ENCODE assay signal across 8 mouse cellular contexts in genomic region chrX:135743056-135743355, GRCm38 (mm10). TPM values are rescaled to one million over a fixed set of nuclear protein-coding genes. Genes with fewer than 3 reads are reported as not detected.
DNase-seq lines count a peak whose midpoint lies in the region; ATAC-seq and TF ChIP-seq lines count a peak whose summit lies in the region.

No protein-coding gene starts in this region.

- TF ChIP-seq EP300 in MEL (IDR thresholded peaks at IDR 0.05; ENCODE audit: low read depth in 1 of 2, low read length in 2 of 2): no peak

- peaks cover 9% of the 10 kb centered on the region for H3K79me2 ChIP-seq in MEL (ENCODE audit: control insufficient read depth, insufficient read depth, low read length, poor library complexity)

- H3K36me3 ChIP-seq in heart, embryonic 14.5 days (ENCODE audit: control insufficient read depth, insufficient read depth, low read length): peaks cover 20% of the 10 kb centered on the region; the same call in 1 of the 2 replicates
- peaks cover 3 to 11% of the 10 kb centered on the region in 2 experiments for H3K36me3 ChIP-seq in MEL (ENCODE audit: control insufficient read depth in 1 of 2, insufficient read depth in 2 of 2, low read length in 2 of 2)
- H3K36me3 ChIP-seq in forebrain, embryonic 15.5 days: no peaks in the 10 kb centered on the region

- H3K4me3 ChIP-seq in heart, embryonic 14.5 days (ENCODE audit: control insufficient read depth in 1 of 2, insufficient read depth in 1 of 2, low read depth in 1 of 2, low read length in 2 of 2): peak overlapping the region; percentile 67 to 76
- peak overlapping the region; percentile 93 to 97 for H3K4me3 ChIP-seq in MEL (ENCODE audit: control insufficient read depth in 1 of 2, insufficient read depth in 1 of 2, low read depth in 2 of 2, low read length in 2 of 2)
- H3K4me3 ChIP-seq in forebrain, embryonic 15.5 days: peak overlapping the region; percentile 67

- H3K9ac ChIP-seq in heart, embryonic 14.5 days (ENCODE audit: low read length): peak overlapping the region; percentile 80
- peak overlapping the region; percentile 91 for H3K9ac ChIP-seq in MEL (ENCODE audit: control insufficient read depth, low read depth, low read length, poor library complexity, severe bottlenecking)
- H3K9ac ChIP-seq in forebrain, embryonic 15.5 days (replicated peaks): peak overlapping the region; percentile 64

- DNase-seq in heart, adult 8-10 months (ENCODE audit: low spot score): no peak
- no peak for DNase-seq in MEL (ENCODE audit: low read depth, low spot score)
- peak; percentile 1 for DNase-seq in lung, postnatal 14 days
- DNase-seq in adrenal gland, adult 18-20 months (ENCODE audit: low spot score in 2 of 2): no peak
- no peak for DNase-seq in right cerebral cortex, adult 18-20 months
- no peak for DNase-seq in right cerebral cortex, postnatal 10 days (ENCODE audit: low spot score in 2 of 2)

- no peak for ATAC-seq in heart, embryonic 14.5 days (ENCODE audit: insufficient number of reproducible peaks, insufficient read depth, low FRiP score, low read depth)
- ATAC-seq in forebrain, embryonic 15.5 days (replicated peaks): peak; percentile 45

- no peaks in the 10 kb centered on the region for H3K4me1 ChIP-seq in heart, embryonic 14.5 days (ENCODE audit: control insufficient read depth in 2 of 2, insufficient read depth in 2 of 2, low read length in 2 of 2)
- H3K4me1 ChIP-seq in MEL (ENCODE audit: control insufficient read depth in 1 of 2, insufficient read depth in 2 of 2, low read length in 2 of 2): 0 out of 4 replicates have a peak, but pooled peaks cover 0 to 4% of the 10 kb centered on the region in 2 experiments
- peaks cover 13% of the 10 kb centered on the region; the same call in 1 of the 2 replicates for H3K4me1 ChIP-seq in forebrain, embryonic 15.5 days

- no peak for TF ChIP-seq POLR2A in MEL (IDR thresholded peaks at IDR 0.05; ENCODE audit: control insufficient read depth in 1 of 2, insufficient read depth in 1 of 2, low read depth in 1 of 2, low read length in 2 of 2, poor library complexity in 1 of 2)

- no peaks in the 10 kb centered on the region for H3K9me3 ChIP-seq in heart, embryonic 14.5 days (ENCODE audit: control insufficient read depth, low read length)
- H3K9me3 ChIP-seq in MEL (replicated peaks; ENCODE audit: insufficient read depth, low read length): no peaks in the 10 kb centered on the region
- no peaks in the 10 kb centered on the region for H3K9me3 ChIP-seq in forebrain, embryonic 15.5 days

- H3K27me3 ChIP-seq in heart, embryonic 14.5 days (ENCODE audit: control insufficient read depth, insufficient read depth, low read length): no peaks in the 10 kb centered on the region
- no peaks in the 10 kb centered on the region; a peak in 2 of 4 replicates for H3K27me3 ChIP-seq in MEL (ENCODE audit: control insufficient read depth in 1 of 2, insufficient read depth in 2 of 2, low read length in 2 of 2)
- no peaks in the 10 kb centered on the region for H3K27me3 ChIP-seq in forebrain, embryonic 15.5 days

- peak overlapping the region; percentile 65 for H3K4me2 ChIP-seq in heart, embryonic 14.5 days (ENCODE audit: low read length)
- H3K4me2 ChIP-seq in forebrain, embryonic 15.5 days (replicated peaks): peak overlapping the region; percentile 45

- WGBS in heart, embryonic 14.5 days: 14% methylated on average over 7 of the region's 7 CpGs
- 17% methylated on average over 7 of the region's 7 CpGs for WGBS in forebrain, embryonic 15.5 days

- H3K27ac ChIP-seq in heart, embryonic 14.5 days (replicated peaks in 1 of 2; ENCODE audit: control insufficient read depth in 1 of 2, insufficient read depth in 1 of 2, low read depth in 2 of 2, low read length in 2 of 2): peak overlapping the region; percentile 46 to 81; a peak in 3 of 4 replicates
- peak overlapping the region; percentile 58 for H3K27ac ChIP-seq in MEL (ENCODE audit: control insufficient read depth, low read depth, low read length)
- peak overlapping the region; percentile 94 for H3K27ac ChIP-seq in forebrain, embryonic 15.5 days (replicated peaks)

- no peak for TF ChIP-seq RAD21 in MEL (IDR thresholded peaks at IDR 0.05; ENCODE audit: low read depth, low read length)

- 0 out of 6 replicates have a peak, but pooled peaks of 1 of the 3 experiments have one; percentile 6 for TF ChIP-seq CTCF in MEL (IDR thresholded peaks at IDR 0.05 in 2 of 3, conservative IDR thresholded peaks at IDR 0.05 in 1 of 3; ENCODE audit: control insufficient read depth in 1 of 3, insufficient read depth in 1 of 3, low read depth in 2 of 3, low read length in 3 of 3, poor library complexity in 1 of 3, severe bottlenecking in 1 of 3)

TF ChIP-seq in MEL, 35 proteins besides CTCF, POLR2A, EP300 and RAD21:
- TF ChIP-seq BHLHE40 (IDR thresholded peaks at IDR 0.05; ENCODE audit: borderline replicate concordance, low read depth, low read length) (no peak), POLR2AphosphoS5 (IDR thresholded peaks at IDR 0.05; ENCODE audit: borderline replicate concordance, low read depth, low read length) (no peak), MAX (IDR thresholded peaks at IDR 0.05; ENCODE audit: low read length) (0 out of 2 replicates have a peak, but pooled peaks have one; percentile 16), TBP (IDR thresholded peaks at IDR 0.05; ENCODE audit: low read depth, low read length) (no peak), RCOR1 (IDR thresholded peaks at IDR 0.05; ENCODE audit: low read depth, low read length) (peak; percentile 15; the same call in 1 of the 2 replicates), MAZ (IDR thresholded peaks at IDR 0.05; ENCODE audit: low read depth, low read length) (no peak), GATA1 (IDR thresholded peaks at IDR 0.05; ENCODE audit: low read depth, low read length) (0 out of 2 replicates have a peak, but pooled peaks have one; percentile 25), USF2 (IDR thresholded peaks at IDR 0.05; ENCODE audit: borderline replicate concordance in 1 of 2, insufficient read depth in 1 of 2, low read depth in 1 of 2, low read length in 2 of 2) (no peak), USF1 (IDR thresholded peaks at IDR 0.05; ENCODE audit: low read depth, low read length) (no peak)

RNA-seq across cellular contexts. Expression of gene Armcx5, which starts 0.5 kb away (rescaled TPM):
- 7.2 and 9.9 TPM in 2 replicates for polyA plus RNA-seq in heart, embryonic 14.5 days (2014; fragmentation: Nextera tagmentation; extraction: Ambion mirVana)
- 1 to 10 TPM; 4.5 to 7.8 (median 5.7) TPM for total RNA-seq in heart, adult 8-10 months (2022)
- total RNA-seq in MEL (2012; rRNA removed): 8.4 and 8.6 TPM in 2 replicates
- 1 to 10 TPM in 1 of 2 experiments, not detected in 1; 8.6 TPM for polyA plus RNA-seq in MEL (2012; ENCODE audit: insufficient read depth in 1 of 2, insufficient read length in 2 of 2, low read depth in 1 of 2, low replicate concordance in 2 of 2, missing spikeins in 1 of 2)
- polyA plus RNA-seq in forebrain, embryonic 15.5 days (2015; fragmentation: Nextera tagmentation; extraction: Ambion mirVana): 12.2 and 12.6 TPM in 2 replicates
- total RNA-seq in adrenal gland, adult 18-20 months (2021): 10 to 100 TPM in 1 of 2 experiments, 1 to 10 TPM in 1; 7.1 to 20.0 TPM

RNA-seq across cellular contexts. Expression of gene Gprasp1, which starts 0.5 kb away (rescaled TPM):
- 37.7 and 37.9 TPM in 2 replicates for polyA plus RNA-seq in heart, embryonic 14.5 days (2014; fragmentation: Nextera tagmentation; extraction: Ambion mirVana)
- total RNA-seq in heart, adult 8-10 months (2022): 10 to 100 TPM; 17.9 to 25.6 (median 21.4) TPM
- total RNA-seq in MEL (2012; rRNA removed): 13.3 and 13.8 TPM in 2 replicates
- 10 to 100 TPM in 1 of 2 experiments, not detected in 1; 25.0 TPM for polyA plus RNA-seq in MEL (2012; ENCODE audit: insufficient read depth in 1 of 2, insufficient read length in 2 of 2, low read depth in 1 of 2, low replicate concordance in 2 of 2, missing spikeins in 1 of 2)
- polyA plus RNA-seq in forebrain, embryonic 15.5 days (2015; fragmentation: Nextera tagmentation; extraction: Ambion mirVana): 123 and 133 TPM in 2 replicates
- 100 to 1,000 TPM in 1 of 2 experiments, 10 to 100 TPM in 1; 83.7 to 124 TPM for total RNA-seq in adrenal gland, adult 18-20 months (2021)

RNA-seq across cellular contexts. Expression of gene Tmsb15a, which starts 17.9 kb away (rescaled TPM):
- not detected in 2 replicates for polyA plus RNA-seq in heart, embryonic 14.5 days (2014; fragmentation: Nextera tagmentation; extraction: Ambion mirVana)
- total RNA-seq in heart, adult 8-10 months (2022): not detected
- not detected in 2 replicates for total RNA-seq in MEL (2012; rRNA removed)
- not detected for polyA plus RNA-seq in MEL (2012; ENCODE audit: insufficient read depth in 1 of 2, insufficient read length in 2 of 2, low read depth in 1 of 2, low replicate concordance in 2 of 2, missing spikeins in 1 of 2)
- polyA plus RNA-seq in forebrain, embryonic 15.5 days (2015; fragmentation: Nextera tagmentation; extraction: Ambion mirVana): not detected in 2 replicates
- not detected for total RNA-seq in adrenal gland, adult 18-20 months (2021)

RNA-seq across cellular contexts. Expression of gene Tcp11x2, which starts 49.4 kb away (rescaled TPM):
- not detected in 2 replicates for polyA plus RNA-seq in heart, embryonic 14.5 days (2014; fragmentation: Nextera tagmentation; extraction: Ambion mirVana)
- total RNA-seq in heart, adult 8-10 months (2022): under 1 TPM in 1 of 4 experiments, not detected in 3; 0.14 TPM
- not detected in 2 replicates for total RNA-seq in MEL (2012; rRNA removed)
- under 1 TPM in 1 of 2 experiments, not detected in 1; 0.04 TPM for polyA plus RNA-seq in MEL (2012; ENCODE audit: insufficient read depth in 1 of 2, insufficient read length in 2 of 2, low read depth in 1 of 2, low replicate concordance in 2 of 2, missing spikeins in 1 of 2)
- polyA plus RNA-seq in forebrain, embryonic 15.5 days (2015; fragmentation: Nextera tagmentation; extraction: Ambion mirVana): not detected in 2 replicates
- not detected for total RNA-seq in adrenal gland, adult 18-20 months (2021)

RNA-seq across cellular contexts. Expression of gene Bhlhb9, which starts 54.4 kb away (rescaled TPM):
- polyA plus RNA-seq in heart, embryonic 14.5 days (2014; fragmentation: Nextera tagmentation; extraction: Ambion mirVana): 64.4 and 65.9 TPM in 2 replicates
- total RNA-seq in heart, adult 8-10 months (2022): 10 to 100 TPM in 2 of 4 experiments, 1 to 10 TPM in 2; 7.5 to 16.9 (median 13.2) TPM
- total RNA-seq in MEL (2012; rRNA removed): not detected in 2 replicates
- polyA plus RNA-seq in MEL (2012; ENCODE audit: insufficient read depth in 1 of 2, insufficient read length in 2 of 2, low read depth in 1 of 2, low replicate concordance in 2 of 2, missing spikeins in 1 of 2): under 1 TPM in 1 of 2 experiments, not detected in 1; 0.01 TPM
- 94.1 and 104 TPM in 2 replicates for polyA plus RNA-seq in forebrain, embryonic 15.5 days (2015; fragmentation: Nextera tagmentation; extraction: Ambion mirVana)
- total RNA-seq in adrenal gland, adult 18-20 months (2021): 10 to 100 TPM; 13.9 to 14.9 TPM
